Mouse (Mus musculus) NIH3T3 (cell line): ENCODE measurements around the gene Zmynd10.

ENCODE experiments used
- DNase-seq: peaks from one replicate; pipeline ENCODE4 v3.0.0-alpha.2; 2012; ENCODE audit warnings: low read depth

Zmynd10 gene

GRCm38 (mm10) chr9:107580501-107581317 is 33.6 kb downstream of the Zmynd10 start, which contains the start of gene Hyal3:
TSS of gene Hyal3 (plus strand) at chr9:107580818.
- peak; percentile 90 for DNase-seq

- DNase-seq: no peak
Observed at GRCm38 (mm10) chr9:107581584-107581983, 34.5 kb downstream of the Zmynd10 start.

GRCm38 (mm10) chr9:107582509-107583062 is 35.5 kb downstream of the Zmynd10 start:
- no peak for DNase-seq

GRCm38 (mm10) chr9:107583174-107583573 is 36.1 kb downstream of the Zmynd10 start:
- DNase-seq: no peak

GRCm38 (mm10) chr9:107586504-107586903 is 39.4 kb downstream of the Zmynd10 start:
- no peak for DNase-seq

- DNase-seq: peak; percentile 95
Observed at GRCm38 (mm10) chr9:107586974-107587832, 40.1 kb downstream of the Zmynd10 start, which contains the start of gene Ifrd2. TSS of gene Ifrd2 (plus strand) at chr9:107587642.

GRCm38 (mm10) chr9:107587833-107588639 is 40.9 kb downstream of the Zmynd10 start:
- DNase-seq: peak; percentile 71

GRCm38 (mm10) chr9:107590058-107590772 is 43.1 kb downstream of the Zmynd10 start:
- no peak for DNase-seq

- DNase-seq: no peak
Observed at GRCm38 (mm10) chr9:107590773-107591060, 43.6 kb downstream of the Zmynd10 start.

- no peak for DNase-seq
Observed at GRCm38 (mm10) chr9:107593101-107593976, 46.2 kb downstream of the Zmynd10 start.

- DNase-seq: no peak
Observed at GRCm38 (mm10) chr9:107594281-107595062, 47.4 kb downstream of the Zmynd10 start.

- DNase-seq: peak; percentile 28
Observed at GRCm38 (mm10) chr9:107596619-107597569, 49.8 kb downstream of the Zmynd10 start.

- DNase-seq: no peak
Observed at GRCm38 (mm10) chr9:107598385-107598784, 51.3 kb downstream of the Zmynd10 start.

GRCm38 (mm10) chr9:107599433-107599832 is 52.3 kb downstream of the Zmynd10 start:
- no peak for DNase-seq

GRCm38 (mm10) chr9:107599842-107600241 is 52.7 kb downstream of the Zmynd10 start:
- no peak for DNase-seq

GRCm38 (mm10) chr9:107600745-107601144 is 53.6 kb downstream of the Zmynd10 start:
- DNase-seq: peak; percentile 24
